Mouse (Mus musculus) left cerebral cortex, adult 2 months (tissue): ENCODE data around the gene Polr3e. TPM values are rescaled to one million over a fixed set of nuclear protein-coding genes. Genes with fewer than 3 reads are reported as not detected.
"Not testable (repeated sequence)": the region's sequence is repeated elsewhere in the genome, so short reads cannot be mapped to it uniquely, and the experiment has no call there.

ENCODE experiments used
- DNase-seq, 2 experiments: peaks; one replicate each; pipeline ENCODE4 v3.0.0; 2021 to 2022; ENCODE audit warnings: low spot score in 2 of 2, mixed read lengths in 1 of 2; ENCODE audit errors: extremely low spot score in 1 of 2
- H3K27ac ChIP-seq: fragments of 200-600 bp; 2 replicates; pipeline ENCODE4 v1.8.1; 2022
- H3K4me3 ChIP-seq: fragments of 200-600 bp; 2 replicates; pipeline ENCODE4 v1.8.1; 2022
- CTCF ChIP-seq: fragments of 200-600 bp; IDR thresholded peaks from 2 replicates; pipeline ENCODE4 v1.8.1; 2022; ENCODE audit warnings: antibody characterized with exemption, mild to moderate bottlenecking, moderate library complexity
- intact Hi-C: fragments of 180-260 bp; cut with DNase I; formaldehyde crosslinking; loops from one replicate; pipeline ENCODE4 v1.15.1; 2025
- total RNA-seq, 2 experiments: library from RNA; stranded (reverse); gene quantifications; 2 replicates each; pipeline ENCODE4 v1.2.3; 2021

The Polr3e gene
- total RNA-seq, 2 experiments from 2014 or later, result 26.4 to 27.8 TPM

- Histone ChIP-seq H3K4me3 (no peak overlapping the region), H3K27ac (no peak overlapping the region)
- no peak for TF ChIP-seq CTCF
- DNase-seq, result no peak
- intact Hi-C loops, result loop anchor here (2.0 to 10.0 kb wide), 2 partner anchors 74 to 242 kb away; partner anchors contain the start of genes Eef2k, Mosmo and Pdzd9
Observed at GRCm38 (mm10) chr7:120916262-120916875, 1.2 kb upstream of the Polr3e start.

- no peak overlapping the region for H3K27ac ChIP-seq
- peak overlapping the region; percentile 79 for H3K4me3 ChIP-seq
- intact Hi-C loops, result loop anchor here (1.0 to 10.0 kb wide), 4 partner anchors 74 to 285 kb away; partner anchors contain the start of genes Eef2k, Mosmo and Pdzd9
- no peak for TF ChIP-seq CTCF
- no peak for DNase-seq
Observed at GRCm38 (mm10) chr7:120917279-120917591, 309 bp upstream of the Polr3e start.

GRCm38 (mm10) chr7:120918526-120918962, 1.0 kb downstream of the Polr3e start:
- peak overlapping the region; percentile 77 for H3K27ac ChIP-seq
- intact Hi-C loops, result loop anchor here (10.0 kb wide), 1 partner anchor 244 kb away; the partner anchor contains the start of genes Mosmo and Pdzd9

GRCm38 (mm10) chr7:120933110-120933509, 15.6 kb downstream of the Polr3e start:
- H3K27ac ChIP-seq, result no peak overlapping the region
- TF ChIP-seq CTCF, result no peak
- no peak for DNase-seq
- no peak overlapping the region for H3K4me3 ChIP-seq
- intact Hi-C loops, result no loop called here

More at GRCm38 (mm10) chr7:120918526-120918962, 1.0 kb downstream of the Polr3e start:
- DNase-seq, result peak; percentile 66 to 72
- H3K4me3 ChIP-seq, result peak overlapping the region; percentile 79
- TF ChIP-seq CTCF, result no peak

- no peak for DNase-seq
- intact Hi-C loops, result loop anchor here (1.0 to 2.0 kb wide), 2 partner anchors 131 to 187 kb away; no protein-coding TSS in a partner anchor
- TF ChIP-seq CTCF, result no peak
- Histone ChIP-seq H3K4me3 (no peak overlapping the region), H3K27ac (no peak overlapping the region)
Observed at GRCm38 (mm10) chr7:120933680-120934195, 16.2 kb downstream of the Polr3e start.

- H3K4me3 ChIP-seq, result no peak overlapping the region
- peak; percentile 43 to 56 for DNase-seq
- intact Hi-C loops, result loop anchor here (1.0 to 2.0 kb wide), 2 partner anchors 130 to 186 kb away; no protein-coding TSS in a partner anchor
- peak; percentile 83 for TF ChIP-seq CTCF
- H3K27ac ChIP-seq, result no peak overlapping the region
Observed at GRCm38 (mm10) chr7:120934716-120935115, 17.2 kb downstream of the Polr3e start.

- no peak for DNase-seq
- intact Hi-C loops, result no loop called here
- Histone ChIP-seq H3K4me3 (no peak overlapping the region), H3K27ac (peak overlapping the region; percentile 44; the same call in 1 of the 2 replicates)
- no peak for TF ChIP-seq CTCF
Observed at GRCm38 (mm10) chr7:120936522-120936921, 19.0 kb downstream of the Polr3e start.

GRCm38 (mm10) chr7:120938206-120938605, 20.7 kb downstream of the Polr3e start:
- DNase-seq, result no peak
- no peak overlapping the region for H3K27ac ChIP-seq
- intact Hi-C loops, result no loop called here
- no peak for TF ChIP-seq CTCF
- no peak overlapping the region for H3K4me3 ChIP-seq

GRCm38 (mm10) chr7:120940343-120940742, 22.8 kb downstream of the Polr3e start:
- TF ChIP-seq CTCF, result no peak
- peak overlapping the region; percentile 25 for H3K27ac ChIP-seq
- peak; percentile 11 to 34 for DNase-seq
- H3K4me3 ChIP-seq, result peak overlapping the region; percentile 11
- intact Hi-C loops, result no loop called here

GRCm38 (mm10) chr7:120941214-120941613, 23.7 kb downstream of the Polr3e start:
- no peak for TF ChIP-seq CTCF
- Histone ChIP-seq H3K4me3 (peak overlapping the region; percentile 11; the same call in 1 of the 2 replicates), H3K27ac (peak overlapping the region; percentile 25; the same call in 1 of the 2 replicates)
- intact Hi-C loops, result no loop called here
- no peak for DNase-seq

GRCm38 (mm10) chr7:120942506-120942905, 25.0 kb downstream of the Polr3e start:
- intact Hi-C loops, result no loop called here
- Histone ChIP-seq H3K27ac (no peak overlapping the region), H3K4me3 (no peak overlapping the region)
- TF ChIP-seq CTCF, result no peak
- DNase-seq, result no peak

GRCm38 (mm10) chr7:120943936-120944509, 26.5 kb downstream of the Polr3e start:
- intact Hi-C loops, result no loop called here
- DNase-seq, result no peak
- Histone ChIP-seq H3K4me3 (no peak overlapping the region), H3K27ac (no peak overlapping the region)
- TF ChIP-seq CTCF, result no peak

- DNase-seq, H3K27ac ChIP-seq, intact Hi-C loops, H3K4me3 ChIP-seq: not testable (repeated sequence)
Observed at GRCm38 (mm10) chr7:120953591-120953990, 36.0 kb downstream of the Polr3e start.
